Mouse (Mus musculus): Measurements from ENCODE around the gene Peli2.

GRCm38 (mm10) chr14:48157835-48158234, 37.2 kb downstream of the Peli2 start:
- TF ChIP-seq CTCF (IDR thresholded peaks at IDR 0.05; ENCODE audit: borderline replicate concordance, insufficient read depth, low read length), result no peak
- no peak for TF ChIP-seq POLR2A (IDR thresholded peaks at IDR 0.05; ENCODE audit: low read depth, low read length)
